Mouse (Mus musculus) mouse embryonic stem cell (cell line): ENCODE results near the gene Mtmr10.

Source experiments
- in situ Hi-C, 2 experiments: fragments of 300-500 bp; cut with MboI; formaldehyde crosslinking; loops; 1 replicate in 1 of 2; 3 replicates in 1 of 2; pipeline ENCODE4 v1.14.3; 2019 to 2020; ENCODE audit warnings: low sequenced_read_pairs in 2 of 2, low pct_unique_long_range_greater_than_20kb in 1 of 2, mixed read lengths in 1 of 2; ENCODE audit not compliant: unreplicated experiment in 1 of 2

Gene Mtmr10

DNA sequence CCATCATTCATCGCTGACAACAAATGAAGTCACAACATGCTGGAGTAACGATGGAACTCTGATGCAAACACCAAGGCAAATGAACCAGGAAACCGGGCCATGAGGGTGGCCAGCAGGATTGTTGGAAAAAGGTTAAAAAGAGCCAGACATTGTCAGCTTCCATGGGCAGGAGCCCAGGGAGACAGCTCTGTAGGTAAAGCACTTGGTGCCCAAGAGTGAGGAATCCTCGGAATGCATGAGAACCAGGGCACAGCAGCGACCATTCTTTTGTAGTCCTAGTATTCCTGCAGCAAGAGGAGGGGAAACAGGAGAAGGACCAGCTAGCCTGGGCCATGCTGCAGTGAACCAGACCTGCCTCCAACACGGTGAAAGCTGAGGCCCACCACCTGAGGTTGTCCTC is 71.2 kb downstream of the Mtmr10 start:
- in situ Hi-C loops: no loop called here

DNA sequence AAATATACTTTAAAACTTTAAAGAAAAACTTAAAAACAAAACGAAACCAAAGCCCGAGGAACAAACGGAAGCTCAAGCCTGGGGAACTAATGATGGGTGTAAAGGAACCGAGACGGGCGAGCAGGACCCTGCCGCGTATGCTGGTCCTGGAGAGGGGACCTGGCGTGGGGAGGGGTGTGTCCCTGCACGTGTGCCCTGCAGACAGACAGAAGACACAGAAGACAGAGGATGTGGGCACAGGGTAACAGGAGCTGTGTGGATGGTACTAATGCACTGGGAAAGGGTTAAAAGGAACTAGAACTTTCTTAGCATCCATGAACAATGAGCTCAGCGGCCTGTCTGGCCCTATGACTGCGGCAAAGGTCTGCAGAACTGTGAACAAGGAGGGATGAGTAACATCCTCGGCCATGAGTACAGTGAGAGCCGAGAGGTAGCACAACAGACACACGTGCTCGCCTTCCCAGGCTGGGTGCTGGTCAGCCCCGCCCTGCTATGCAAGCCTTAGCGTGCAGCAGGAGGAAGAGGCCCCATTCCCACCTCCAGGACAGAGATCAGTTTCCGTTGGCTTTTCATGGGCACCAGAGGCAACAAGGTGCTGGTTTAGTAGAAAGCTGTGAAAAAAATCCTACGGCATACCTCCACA is 72.6 kb downstream of the Mtmr10 start:
- in situ Hi-C loops: no loop called here

- in situ Hi-C loops: no loop called here
Measured at GRCm38 (mm10) chr7:64360586-64360945, 73.1 kb downstream of the Mtmr10 start.

DNA sequence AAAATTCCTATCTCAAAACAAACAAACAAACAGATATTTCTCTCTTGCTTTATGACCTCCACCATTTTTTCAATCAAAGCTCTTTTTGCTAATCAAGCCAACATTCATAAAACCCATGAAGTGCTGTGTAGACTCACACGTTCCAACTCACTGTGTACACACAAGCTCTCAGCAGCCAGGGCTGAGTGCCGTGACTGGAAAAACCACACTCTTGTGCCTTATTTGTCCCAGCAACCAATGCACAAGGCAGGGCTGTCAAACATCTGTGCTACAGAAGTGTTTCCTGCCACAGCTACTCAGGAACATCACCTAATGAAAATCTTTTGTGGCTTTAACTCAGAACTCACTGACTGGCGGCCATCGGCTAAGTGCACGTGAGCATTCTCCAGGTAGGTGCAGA is 78.4 kb downstream of the Mtmr10 start:
- in situ Hi-C loops: no loop called here

DNA sequence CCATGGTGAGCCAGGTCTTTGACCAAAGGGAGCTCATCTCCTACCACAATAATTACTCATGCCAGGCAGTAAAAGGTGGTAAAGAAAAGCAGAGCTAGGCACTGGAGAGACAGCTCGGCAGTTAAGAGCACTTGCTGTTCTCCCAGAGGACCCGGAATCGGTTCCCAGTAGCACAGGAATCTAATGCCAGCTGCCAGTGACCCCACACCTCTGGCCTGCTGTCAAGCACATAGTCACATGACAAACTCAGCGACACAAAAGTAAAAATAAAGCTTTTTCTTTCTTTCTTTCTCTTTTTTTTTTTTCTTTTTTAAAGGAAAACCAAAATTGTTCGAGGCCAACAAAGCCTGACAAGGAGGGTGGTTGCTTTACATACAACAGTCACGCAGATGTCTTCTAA is 82.4 kb downstream of the Mtmr10 start:
- in situ Hi-C loops: no loop called here

DNA sequence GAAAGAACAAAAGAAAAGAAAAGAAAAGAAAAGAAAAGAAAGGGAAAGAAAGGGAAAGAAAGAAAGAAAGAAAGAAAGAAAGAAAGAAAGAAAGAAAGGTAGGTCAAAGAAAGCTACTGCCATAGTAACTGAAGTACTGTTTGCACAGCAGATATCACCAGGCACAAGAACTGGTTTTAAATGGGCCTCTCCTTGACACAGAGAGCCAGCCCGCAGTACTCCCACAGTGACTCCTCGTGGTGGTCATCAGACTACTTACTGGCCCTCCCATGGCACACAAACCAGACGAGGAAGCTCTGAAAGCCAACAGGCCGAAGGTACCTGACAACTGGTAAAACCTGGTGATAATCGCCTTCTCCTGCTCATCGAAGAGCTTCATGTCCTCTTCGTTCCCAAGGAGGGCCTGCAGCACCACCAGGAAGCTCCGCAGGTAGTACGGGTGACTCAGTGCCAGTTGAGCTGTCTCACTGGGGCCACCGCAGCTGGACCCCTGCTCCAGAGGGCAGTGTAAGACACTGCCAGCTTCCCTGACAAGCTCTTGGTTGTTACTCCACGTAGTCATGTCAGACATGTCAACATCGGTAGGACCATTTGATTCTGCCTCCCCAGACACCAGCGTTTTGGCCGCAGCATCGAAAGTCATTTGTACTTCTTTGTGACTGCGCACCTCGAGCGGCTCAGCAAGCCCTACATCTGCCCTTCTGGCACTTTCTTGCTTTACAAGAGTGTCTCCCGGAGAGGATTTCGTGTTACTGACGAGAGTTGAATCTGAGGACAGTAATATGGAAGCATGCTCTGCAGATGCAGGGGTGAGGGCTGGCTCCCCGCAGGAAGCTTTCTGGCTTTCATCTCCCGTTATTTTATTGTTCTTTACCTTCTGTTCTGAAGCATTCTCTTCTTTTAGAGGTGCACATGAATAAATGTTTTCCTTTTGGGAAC is 84.8 kb downstream of the Mtmr10 start:
- in situ Hi-C loops: no loop called here

DNA sequence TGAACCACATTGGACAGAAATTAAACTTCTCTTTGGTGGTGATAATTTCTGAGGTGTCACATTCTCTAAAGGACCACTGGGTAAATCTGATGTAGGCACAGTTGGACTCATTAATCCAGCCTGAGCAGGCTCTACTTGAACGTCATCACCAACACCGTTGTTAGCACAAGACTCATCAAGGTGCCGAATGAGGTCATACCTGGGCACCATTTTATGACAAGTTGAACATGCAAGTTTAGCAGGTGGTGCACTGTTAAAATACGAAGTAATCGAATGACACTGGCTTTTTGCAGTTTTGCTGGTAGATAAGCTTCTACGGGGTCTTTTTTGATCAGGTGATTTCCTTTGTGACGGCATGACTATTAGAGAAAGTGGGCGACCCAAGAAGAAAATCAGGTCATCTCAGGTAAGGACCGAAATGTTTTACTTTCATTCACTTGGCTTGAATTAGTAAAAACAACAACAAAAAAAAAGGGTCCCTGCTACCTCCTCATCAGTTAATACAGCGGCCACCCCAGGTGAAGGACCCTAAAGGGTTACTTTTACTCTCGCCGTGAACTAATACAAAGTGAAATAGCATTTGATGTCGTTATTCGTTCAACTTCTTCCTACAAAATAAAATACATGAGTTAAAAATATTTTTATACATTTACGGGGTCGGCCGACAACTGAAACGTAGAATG is 85.8 kb downstream of the Mtmr10 start:
- in situ Hi-C loops: no loop called here

- in situ Hi-C loops: no loop called here
Measured at GRCm38 (mm10) chr7:64373830-64374562, 86.5 kb downstream of the Mtmr10 start, which contains the start of gene Fan1. Gene Fan1, minus strand, starts transcription at chr7:64374095.
